Mouse (Mus musculus): ENCODE results near the gene Gpr162. TPM values are rescaled to one million over a fixed set of nuclear protein-coding genes. Genes with fewer than 3 reads are reported as not detected.

Gene Gpr162
- polyA plus RNA-seq, 1 experiment = 117 TPM

DNA sequence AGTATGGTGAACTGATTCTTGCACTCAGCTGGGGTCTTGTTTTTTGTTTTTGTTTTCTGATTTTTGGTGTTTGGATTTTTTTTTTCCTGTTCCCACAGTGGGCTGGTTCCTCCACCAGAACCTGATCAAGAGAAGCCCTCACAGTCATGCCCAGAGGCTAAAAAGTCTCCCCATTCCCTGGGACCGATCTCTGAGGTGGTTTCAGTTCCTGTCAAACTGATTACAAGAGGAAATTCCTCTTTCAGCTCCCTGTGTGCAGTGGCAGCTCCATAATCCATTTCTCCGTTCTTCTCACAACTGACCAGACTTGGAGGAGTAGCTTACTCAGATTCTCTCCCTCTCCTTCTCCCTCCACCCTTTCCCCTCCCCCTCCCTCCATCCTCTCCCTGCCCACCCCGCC lies 10.6 kb upstream of the Gpr162 start:
- DNase-seq (ENCODE audit: low read depth) = no peak
- no peak for TF ChIP-seq CTCF (IDR thresholded peaks at IDR 0.05; ENCODE audit: borderline replicate concordance, extremely low read depth, insufficient read depth, insufficient read length)
- no peak for TF ChIP-seq POLR2A (IDR thresholded peaks at IDR 0.05; ENCODE audit: borderline replicate concordance, extremely low read depth, insufficient read depth, insufficient read length, poor library complexity, severe bottlenecking)

DNA sequence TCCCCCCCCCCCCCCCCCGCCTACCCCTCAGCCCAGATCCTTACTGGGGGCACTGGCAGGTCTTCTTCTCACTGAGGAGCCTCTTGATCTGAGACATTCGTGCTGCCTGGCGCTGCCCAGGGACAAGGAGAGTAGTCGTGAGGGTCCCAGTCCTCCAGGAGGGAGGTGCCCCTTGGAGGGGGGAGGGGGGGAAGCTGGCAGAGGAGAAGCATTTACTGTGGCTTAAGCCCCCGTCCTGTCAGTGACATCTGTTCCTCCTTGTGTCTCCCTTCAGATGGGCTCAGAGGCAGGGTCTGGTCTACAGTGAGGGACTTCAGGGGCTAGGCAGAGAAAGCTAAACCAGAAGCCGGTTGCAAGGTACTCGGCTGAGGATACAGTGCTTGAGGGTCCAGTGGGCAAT lies 2.8 kb upstream of the Gpr162 start:
- TF ChIP-seq CTCF (IDR thresholded peaks at IDR 0.05; ENCODE audit: borderline replicate concordance, extremely low read depth, insufficient read depth, insufficient read length) (no peak), POLR2A (IDR thresholded peaks at IDR 0.05; ENCODE audit: borderline replicate concordance, extremely low read depth, insufficient read depth, insufficient read length, poor library complexity, severe bottlenecking) (no peak)
- no peak for DNase-seq (ENCODE audit: low read depth)

DNA sequence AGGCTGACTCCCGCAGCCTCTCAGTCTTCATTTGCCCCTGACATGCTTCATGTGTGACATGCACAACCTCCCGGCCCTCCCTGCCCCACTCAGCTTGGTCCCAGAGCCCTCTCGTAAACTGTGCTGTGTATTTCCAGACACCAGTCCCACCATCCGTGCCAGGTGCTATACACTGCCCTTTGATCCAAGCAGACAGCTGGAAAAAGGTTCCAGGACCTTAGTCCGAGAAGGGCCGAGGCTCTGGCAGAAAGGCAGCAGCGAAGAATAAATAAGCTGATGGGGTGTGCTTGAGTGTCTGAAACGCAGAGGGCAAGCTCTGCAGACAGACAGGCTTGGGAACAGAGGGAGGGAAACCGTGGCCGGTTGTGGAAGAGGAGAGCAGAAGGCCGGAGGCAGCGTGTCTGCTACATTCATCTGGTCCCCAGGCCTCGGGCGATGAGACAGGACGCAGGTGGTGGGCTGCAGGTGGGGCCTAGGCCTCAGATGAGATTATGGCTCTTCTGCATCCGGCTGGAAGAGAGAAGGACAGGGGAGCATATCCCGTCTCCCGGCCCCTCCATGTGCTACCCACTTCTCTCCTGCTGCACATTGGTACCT lies 2.1 kb upstream of the Gpr162 start:
- TF ChIP-seq POLR2A (IDR thresholded peaks at IDR 0.05; ENCODE audit: borderline replicate concordance, extremely low read depth, insufficient read depth, insufficient read length, poor library complexity, severe bottlenecking) = no peak
- TF ChIP-seq CTCF (IDR thresholded peaks at IDR 0.05; ENCODE audit: borderline replicate concordance, extremely low read depth, insufficient read depth, insufficient read length) = no peak
- no peak for DNase-seq (ENCODE audit: low read depth)

DNA sequence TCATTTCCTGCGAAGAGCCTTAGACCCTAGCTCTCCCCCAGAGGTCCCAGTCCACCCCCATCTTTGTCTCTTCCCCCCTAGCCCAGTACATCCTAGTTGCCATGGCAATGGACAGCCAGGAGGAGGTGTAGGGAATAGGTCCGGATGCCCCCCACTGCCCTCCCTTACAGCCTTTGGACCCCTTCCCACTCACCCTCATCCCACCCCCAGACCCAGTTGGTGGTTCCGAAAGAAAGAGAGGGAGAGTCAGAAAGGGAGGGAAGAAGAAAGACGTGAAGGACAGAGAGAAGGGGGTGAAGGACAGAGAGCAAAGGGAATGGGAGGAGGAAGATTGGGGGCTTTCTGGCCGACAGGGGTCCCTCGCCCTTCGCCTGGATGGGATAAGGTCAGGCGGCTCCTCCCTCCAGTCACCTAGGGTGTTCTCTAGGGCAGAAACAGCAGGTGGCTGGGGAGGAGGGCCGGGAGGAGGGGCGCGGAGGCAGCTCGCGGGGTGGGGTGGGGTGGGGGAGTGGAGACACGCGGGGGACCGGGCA lies 592 bp downstream of the Gpr162 start:
- TF ChIP-seq CTCF (IDR thresholded peaks at IDR 0.05; ENCODE audit: borderline replicate concordance, extremely low read depth, insufficient read depth, insufficient read length) = no peak
- TF ChIP-seq POLR2A (IDR thresholded peaks at IDR 0.05; ENCODE audit: borderline replicate concordance, extremely low read depth, insufficient read depth, insufficient read length, poor library complexity, severe bottlenecking) = no peak
- no peak for DNase-seq (ENCODE audit: low read depth)

DNA sequence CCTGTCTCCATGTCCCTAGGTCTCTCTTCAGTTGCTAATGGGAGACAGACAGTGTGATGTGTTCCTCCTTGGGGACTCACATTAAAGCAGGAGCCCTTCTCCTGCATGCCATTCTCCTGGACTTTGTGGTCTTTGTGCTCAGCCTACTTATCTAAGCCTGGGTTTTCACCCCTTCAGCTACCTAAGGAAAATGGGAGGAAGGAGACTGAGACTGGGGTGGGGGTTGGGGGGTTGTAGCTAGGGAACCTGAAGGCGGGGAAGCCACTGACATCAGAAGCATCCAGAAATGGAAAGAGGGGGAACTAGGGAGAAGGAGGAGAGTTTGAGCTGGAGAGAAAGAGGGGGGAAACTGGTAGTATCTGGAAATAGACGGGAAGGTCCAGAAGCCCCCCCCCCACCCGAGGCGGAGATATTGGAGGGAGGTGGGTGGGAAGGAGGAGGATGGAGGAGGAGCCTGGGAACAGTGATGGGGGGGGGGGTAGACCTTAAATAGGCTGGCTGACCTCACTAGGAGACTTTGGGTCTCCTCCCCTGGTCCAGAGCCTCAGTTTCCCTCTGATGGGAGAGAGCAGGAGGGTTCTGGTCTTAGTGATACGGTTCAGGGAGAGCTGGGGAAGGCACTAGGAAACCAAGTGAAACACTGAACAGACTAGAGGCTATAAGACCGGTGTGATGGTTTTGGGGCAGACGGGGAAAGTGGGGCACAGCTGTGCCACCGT lies 1.2 kb downstream of the Gpr162 start:
- TF ChIP-seq POLR2A (IDR thresholded peaks at IDR 0.05; ENCODE audit: borderline replicate concordance, extremely low read depth, insufficient read depth, insufficient read length, poor library complexity, severe bottlenecking) (no peak), CTCF (IDR thresholded peaks at IDR 0.05; ENCODE audit: borderline replicate concordance, extremely low read depth, insufficient read depth, insufficient read length) (no peak)
- DNase-seq (ENCODE audit: low read depth) = peak; percentile 60

DNA sequence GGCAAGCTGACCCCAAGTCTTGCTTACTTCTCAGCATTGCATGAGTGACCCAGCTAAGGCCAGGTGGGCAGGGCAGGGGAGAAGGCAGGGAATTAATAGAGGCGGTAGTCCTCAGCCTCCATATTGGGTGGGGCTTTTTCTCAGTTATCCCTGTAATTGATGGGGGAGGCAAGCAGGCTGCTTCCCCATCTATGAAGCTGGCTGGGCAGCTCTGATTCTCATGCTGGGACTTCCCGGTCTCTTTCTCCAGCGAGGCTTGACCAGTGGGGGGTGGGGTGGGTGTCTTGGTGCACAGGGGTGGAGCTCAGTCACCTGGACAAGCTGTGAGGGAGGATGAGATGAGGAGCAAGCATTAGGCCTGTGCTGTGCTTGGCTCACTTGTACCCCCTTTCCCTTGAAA lies 2.0 kb downstream of the Gpr162 start:
- TF ChIP-seq POLR2A (IDR thresholded peaks at IDR 0.05; ENCODE audit: borderline replicate concordance, extremely low read depth, insufficient read depth, insufficient read length, poor library complexity, severe bottlenecking) = no peak
- no peak for TF ChIP-seq CTCF (IDR thresholded peaks at IDR 0.05; ENCODE audit: borderline replicate concordance, extremely low read depth, insufficient read depth, insufficient read length)

DNA sequence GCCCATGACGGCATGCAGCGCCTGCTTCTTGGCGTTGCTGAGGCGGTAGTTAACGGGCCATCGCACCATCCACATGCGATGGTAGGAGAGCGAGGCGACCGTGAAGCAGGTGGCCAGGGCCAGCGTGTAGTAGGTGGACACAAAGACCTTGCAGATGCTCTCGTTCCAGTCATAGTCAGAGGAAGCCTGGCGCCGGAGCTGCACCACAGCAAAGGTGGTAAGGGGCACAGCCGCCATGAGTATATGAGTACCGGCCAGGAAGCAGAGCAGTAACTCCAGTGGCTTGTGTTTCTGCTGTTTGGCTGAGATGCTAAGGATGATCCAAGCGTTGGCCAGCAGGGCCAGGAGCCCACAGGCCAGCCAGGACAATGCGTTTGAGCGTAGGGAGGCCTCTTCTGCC lies 2.5 kb downstream of the Gpr162 start:
- TF ChIP-seq POLR2A (IDR thresholded peaks at IDR 0.05; ENCODE audit: borderline replicate concordance, extremely low read depth, insufficient read depth, insufficient read length, poor library complexity, severe bottlenecking) (no peak), CTCF (IDR thresholded peaks at IDR 0.05; ENCODE audit: borderline replicate concordance, extremely low read depth, insufficient read depth, insufficient read length) (no peak)
- peak; percentile 21 for DNase-seq (ENCODE audit: low read depth)

More for the DNA sequence above, 2.0 kb downstream of the Gpr162 start:
- no peak for DNase-seq (ENCODE audit: low read depth)

DNA sequence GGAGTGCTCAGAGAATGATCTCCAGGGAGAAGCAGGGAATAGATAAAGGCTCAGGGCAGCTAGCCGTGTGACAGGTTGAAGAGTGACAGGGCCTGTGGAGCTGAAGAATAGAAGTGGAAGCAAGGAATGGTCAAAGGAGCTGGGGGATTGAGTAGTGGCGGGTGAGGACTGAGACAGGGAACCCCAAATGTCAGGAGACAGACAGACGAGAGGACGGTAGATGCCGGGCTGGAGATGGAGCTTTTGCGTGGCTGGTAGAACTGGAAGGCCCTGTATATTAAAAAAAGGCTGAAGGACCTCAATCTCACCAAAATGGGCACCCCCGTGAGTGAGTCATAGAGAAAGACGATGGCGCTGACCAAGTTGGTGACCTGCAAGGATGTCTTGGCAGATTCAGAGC lies 3.3 kb downstream of the Gpr162 start:
- TF ChIP-seq CTCF (IDR thresholded peaks at IDR 0.05; ENCODE audit: borderline replicate concordance, extremely low read depth, insufficient read depth, insufficient read length) (no peak), POLR2A (IDR thresholded peaks at IDR 0.05; ENCODE audit: borderline replicate concordance, extremely low read depth, insufficient read depth, insufficient read length, poor library complexity, severe bottlenecking) (no peak)
- DNase-seq (ENCODE audit: low read depth) = no peak

DNA sequence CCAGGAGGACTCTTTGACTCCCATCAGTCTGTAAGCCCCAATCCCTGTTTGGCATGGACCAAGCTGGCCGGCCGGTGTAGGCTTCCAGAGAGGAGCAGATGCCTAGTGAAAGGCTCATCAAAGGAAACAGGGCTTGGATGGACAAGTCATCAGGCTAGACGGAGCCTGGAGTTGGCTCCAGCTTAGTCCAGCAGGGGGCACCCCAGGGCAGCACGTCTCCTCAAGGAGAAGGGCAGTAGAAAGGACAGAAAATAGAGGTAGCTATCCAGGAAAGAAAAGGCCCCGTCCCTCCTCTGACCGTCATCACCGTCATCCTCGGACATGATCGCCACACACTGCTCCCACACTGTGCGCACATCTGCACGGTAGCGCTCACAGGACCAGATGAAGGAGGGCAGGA lies 4.1 kb downstream of the Gpr162 start:
- TF ChIP-seq CTCF (IDR thresholded peaks at IDR 0.05; ENCODE audit: borderline replicate concordance, extremely low read depth, insufficient read depth, insufficient read length) = peak; percentile 90
- TF ChIP-seq POLR2A (IDR thresholded peaks at IDR 0.05; ENCODE audit: borderline replicate concordance, extremely low read depth, insufficient read depth, insufficient read length, poor library complexity, severe bottlenecking) = no peak

DNA sequence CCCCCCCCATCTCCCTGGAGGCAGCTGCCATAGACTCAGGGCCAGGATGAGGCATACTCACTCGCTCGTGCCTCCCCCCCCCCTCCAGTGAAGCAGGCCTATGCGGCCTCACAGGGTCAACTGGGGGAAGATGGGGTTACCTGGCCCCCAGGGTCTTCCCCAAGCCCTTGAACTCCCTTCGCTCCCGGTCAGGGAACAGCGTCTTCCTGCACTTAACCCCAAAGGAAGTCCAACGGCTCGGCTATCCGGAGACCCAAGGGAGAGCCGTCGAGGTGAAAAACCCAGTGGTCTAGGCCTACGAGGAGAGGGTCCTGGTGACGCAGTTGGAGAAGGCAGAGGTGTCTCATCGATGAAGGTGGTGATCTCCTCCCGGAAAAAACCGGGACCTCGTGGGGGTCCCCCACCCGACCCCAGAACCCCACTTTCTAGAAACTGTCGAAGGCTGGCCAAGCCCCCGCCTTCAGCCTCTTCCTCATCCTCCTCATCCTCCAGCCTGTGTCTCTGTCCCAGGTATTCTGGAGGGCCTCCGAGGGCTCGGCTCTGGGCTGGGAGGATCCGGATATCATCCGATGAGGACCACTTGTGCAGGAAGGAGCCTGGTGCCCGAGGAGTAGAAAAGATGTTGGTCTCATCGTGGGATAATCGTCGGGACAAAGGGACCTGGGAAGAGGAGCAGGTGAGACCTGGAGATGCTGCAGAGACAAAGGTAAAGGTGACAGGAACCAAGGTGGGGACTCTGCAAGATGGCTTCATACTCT lies 5.0 kb downstream of the Gpr162 start:
- no peak for DNase-seq (ENCODE audit: low read depth)

More for the DNA sequence above, 4.1 kb downstream of the Gpr162 start:
- DNase-seq (ENCODE audit: low read depth) = peak; percentile 89

DNA sequence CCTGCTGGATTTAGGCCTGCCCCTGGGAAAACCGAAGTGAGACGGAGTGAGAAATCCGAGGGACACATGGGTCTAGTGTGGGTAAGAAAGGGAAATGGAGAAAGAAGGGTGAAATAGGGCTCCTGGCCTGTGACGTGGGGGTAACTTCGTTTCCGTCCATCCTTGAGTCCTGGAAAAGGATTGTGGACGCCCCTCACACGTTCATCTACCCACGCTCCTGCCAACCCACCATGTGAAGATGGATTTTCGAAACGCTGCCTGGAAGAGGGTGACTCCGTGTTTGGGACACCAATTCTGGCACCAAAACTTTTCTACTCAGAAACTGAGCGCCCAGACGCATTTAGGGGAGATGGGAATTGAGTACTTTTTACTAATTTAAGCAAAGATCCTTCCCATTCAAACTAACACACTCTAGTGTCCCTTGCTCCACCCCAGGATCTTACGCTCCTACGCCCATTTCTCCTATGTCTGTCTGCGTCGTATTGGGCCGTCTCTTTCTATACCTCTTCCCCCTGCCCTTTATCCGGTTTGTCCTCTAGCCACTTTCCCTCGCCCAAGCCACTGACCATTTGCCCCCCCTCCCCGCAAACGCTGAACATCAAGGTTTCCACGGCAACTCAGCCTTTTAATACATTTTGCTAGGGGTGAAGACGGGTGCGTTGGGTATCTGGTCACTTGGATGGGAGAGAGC lies 5.8 kb downstream of the Gpr162 start:
- DNase-seq (ENCODE audit: low read depth) = no peak
- TF ChIP-seq CTCF (IDR thresholded peaks at IDR 0.05; ENCODE audit: borderline replicate concordance, extremely low read depth, insufficient read depth, insufficient read length) = no peak
- no peak for TF ChIP-seq POLR2A (IDR thresholded peaks at IDR 0.05; ENCODE audit: borderline replicate concordance, extremely low read depth, insufficient read depth, insufficient read length, poor library complexity, severe bottlenecking)

More for the DNA sequence above, 5.0 kb downstream of the Gpr162 start:
- TF ChIP-seq CTCF (IDR thresholded peaks at IDR 0.05; ENCODE audit: borderline replicate concordance, extremely low read depth, insufficient read depth, insufficient read length) (no peak), POLR2A (IDR thresholded peaks at IDR 0.05; ENCODE audit: borderline replicate concordance, extremely low read depth, insufficient read depth, insufficient read length, poor library complexity, severe bottlenecking) (no peak)
